Mouse (Mus musculus): ENCODE measurements around the gene Figla. TPM values are rescaled to one million over a fixed set of nuclear protein-coding genes. Genes with fewer than 3 reads are reported as not detected.
"Not testable (repeated sequence)": the region's sequence is repeated elsewhere in the genome, so short reads cannot be mapped to it uniquely, and the experiment has no call there.

Figla gene
- polyA plus RNA-seq, 1 experiment from 2014 or later, result not detected

DNA sequence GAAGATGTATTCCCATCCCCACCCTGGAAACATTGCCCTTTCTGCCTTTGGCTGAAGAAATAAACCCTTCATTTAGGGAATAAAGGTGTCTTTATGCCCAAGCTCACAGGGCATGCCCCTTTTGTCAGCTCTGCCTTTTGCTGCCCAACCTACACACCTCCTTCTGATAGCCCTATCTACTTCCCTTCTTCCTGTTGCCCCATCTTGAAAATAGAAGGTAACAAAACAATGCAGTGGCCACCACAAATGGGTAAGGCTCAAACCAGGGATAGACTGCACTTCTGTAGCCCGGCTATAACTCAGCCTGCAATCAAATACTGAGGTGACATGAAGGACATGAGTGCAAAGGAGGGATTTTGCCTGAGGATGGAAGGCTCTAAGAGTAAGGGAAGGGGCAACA, 40.2 kb upstream of the Figla start:
- H3K27me3 ChIP-seq (ENCODE audit: control insufficient read depth, insufficient read depth, low read length), result no peaks in the 10 kb centered on the region
- H3K4me1 ChIP-seq (replicated peaks; ENCODE audit: control insufficient read depth, insufficient read depth), result no peaks in the 10 kb centered on the region
- no peak overlapping the region for H3K4me2 ChIP-seq (replicated peaks; ENCODE audit: low read depth)
- H3K9ac ChIP-seq (ENCODE audit: low read length), result no peak overlapping the region
- H3K27ac ChIP-seq (replicated peaks), result no peak overlapping the region
- TF ChIP-seq CTCF (IDR thresholded peaks at IDR 0.05; ENCODE audit: low read depth) (no peak), EP300 (optimal IDR thresholded peaks at IDR 0.05) (no peak)
- H3K36me3 ChIP-seq (ENCODE audit: control insufficient read depth, insufficient read depth, low read length), result no peaks in the 10 kb centered on the region
- no peak overlapping the region for H3K4me3 ChIP-seq (ENCODE audit: low read depth, low read length)
- DNase-seq (ENCODE audit: low spot score), result no peak
- ATAC-seq (ENCODE audit: low FRiP score, low TSS enrichment), result no peak
- H3K9me3 ChIP-seq (ENCODE audit: control insufficient read depth, low read length), result no peaks in the 10 kb centered on the region
- 81% methylated on average over 1 of the region's 1 CpGs for WGBS

DNA sequence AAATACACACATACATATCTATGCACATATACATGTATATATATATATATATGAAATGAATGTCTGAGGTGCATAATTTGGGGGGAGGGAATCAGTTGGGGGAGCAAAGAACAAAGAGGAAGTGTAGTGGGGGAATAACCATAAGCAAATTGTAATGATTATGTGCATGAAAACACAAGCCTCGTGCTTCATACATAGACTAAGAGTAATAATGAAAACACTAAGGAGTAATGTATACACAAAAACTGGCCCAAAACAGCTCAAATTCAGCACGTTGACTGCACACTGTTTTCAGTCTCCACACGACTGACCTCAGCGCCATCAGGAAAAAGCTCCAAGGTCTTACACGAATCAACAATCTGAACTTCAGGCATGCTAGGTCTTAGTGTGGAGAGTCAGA, 39.7 kb upstream of the Figla start:
- no peak overlapping the region for H3K27ac ChIP-seq (replicated peaks)
- H3K9ac ChIP-seq (ENCODE audit: low read length), result no peak overlapping the region
- no peaks in the 10 kb centered on the region for H3K27me3 ChIP-seq (ENCODE audit: control insufficient read depth, insufficient read depth, low read length)
- H3K4me3 ChIP-seq (ENCODE audit: low read depth, low read length), result no peak overlapping the region
- 79% methylated on average over 5 of the region's 5 CpGs for WGBS
- H3K9me3 ChIP-seq (ENCODE audit: control insufficient read depth, low read length), result no peaks in the 10 kb centered on the region
- no peak for ATAC-seq (ENCODE audit: low FRiP score, low TSS enrichment)
- no peak for TF ChIP-seq CTCF (IDR thresholded peaks at IDR 0.05; ENCODE audit: low read depth)
- no peaks in the 10 kb centered on the region for H3K36me3 ChIP-seq (ENCODE audit: control insufficient read depth, insufficient read depth, low read length)
- DNase-seq (ENCODE audit: low spot score), result no peak
- H3K4me1 ChIP-seq (replicated peaks; ENCODE audit: control insufficient read depth, insufficient read depth), result no peaks in the 10 kb centered on the region
- H3K4me2 ChIP-seq (replicated peaks; ENCODE audit: low read depth), result no peak overlapping the region

DNA sequence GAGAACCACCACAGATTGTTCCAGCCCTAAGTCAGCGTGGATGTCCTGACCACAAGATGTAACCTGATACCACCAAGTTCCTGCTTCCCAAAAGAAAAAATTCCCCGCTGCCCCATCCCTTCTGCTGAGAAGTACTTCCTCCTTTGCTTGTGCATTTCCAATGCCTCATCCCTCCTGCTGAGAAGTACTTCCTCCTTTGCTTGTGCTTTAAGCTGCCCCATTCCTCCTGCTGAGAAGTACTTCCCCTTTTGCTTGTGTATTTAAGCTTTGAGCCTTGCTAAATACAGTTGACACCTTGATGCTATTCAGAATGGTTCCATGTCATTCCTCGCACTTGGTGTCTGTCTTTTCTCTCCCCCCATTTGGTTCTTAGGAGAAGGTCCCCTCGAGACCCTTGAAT, 37.2 kb upstream of the Figla start:
- ATAC-seq (ENCODE audit: low FRiP score, low TSS enrichment); DNase-seq (ENCODE audit: low spot score); H3K9ac ChIP-seq (ENCODE audit: low read length); H3K36me3 ChIP-seq (ENCODE audit: control insufficient read depth, insufficient read depth, low read length); H3K4me3 ChIP-seq (ENCODE audit: low read depth, low read length); H3K27ac ChIP-seq (replicated peaks); H3K27me3 ChIP-seq (ENCODE audit: control insufficient read depth, insufficient read depth, low read length); H3K9me3 ChIP-seq (ENCODE audit: control insufficient read depth, low read length); H3K4me1 ChIP-seq (replicated peaks; ENCODE audit: control insufficient read depth, insufficient read depth); H3K4me2 ChIP-seq (replicated peaks; ENCODE audit: low read depth): not testable (repeated sequence)
- WGBS, result 74% methylated on average over 4 of the region's 4 CpGs

DNA sequence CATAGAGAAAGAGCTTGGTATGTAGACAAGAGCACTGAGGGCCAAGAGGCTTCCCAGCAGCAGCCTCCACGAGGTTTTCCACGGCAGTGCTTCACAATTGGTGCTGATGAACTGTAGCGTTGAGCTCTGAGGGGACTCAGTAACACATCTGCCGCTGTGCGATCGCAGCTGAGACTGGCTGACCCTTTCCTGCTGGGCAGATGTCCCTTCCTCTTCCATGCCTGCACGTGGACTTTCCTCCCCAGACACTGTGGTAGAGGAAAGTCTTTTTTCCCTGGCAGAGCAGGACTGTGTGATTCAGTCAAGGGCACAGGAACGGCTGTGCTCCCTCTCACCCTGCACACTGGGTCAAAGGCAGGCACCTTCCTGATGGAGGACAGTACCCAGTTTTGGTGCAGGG, 31.6 kb upstream of the Figla start:
- 78% methylated on average over 8 of the region's 8 CpGs for WGBS
- ATAC-seq (ENCODE audit: low FRiP score, low TSS enrichment), result no peak
- Histone ChIP-seq H3K4me1 (replicated peaks; ENCODE audit: control insufficient read depth, insufficient read depth) (no peaks in the 10 kb centered on the region), H3K9ac (ENCODE audit: low read length) (no peak overlapping the region), H3K27me3 (ENCODE audit: control insufficient read depth, insufficient read depth, low read length) (no peaks in the 10 kb centered on the region), H3K27ac (replicated peaks) (no peak overlapping the region), H3K36me3 (ENCODE audit: control insufficient read depth, insufficient read depth, low read length) (no peaks in the 10 kb centered on the region), H3K9me3 (ENCODE audit: control insufficient read depth, low read length) (no peaks in the 10 kb centered on the region), H3K4me2 (replicated peaks; ENCODE audit: low read depth) (no peak overlapping the region), H3K4me3 (ENCODE audit: low read depth, low read length) (no peak overlapping the region)
- TF ChIP-seq EP300 (optimal IDR thresholded peaks at IDR 0.05) (no peak), CTCF (IDR thresholded peaks at IDR 0.05; ENCODE audit: low read depth) (no peak)
- DNase-seq (ENCODE audit: low spot score), result no peak

DNA sequence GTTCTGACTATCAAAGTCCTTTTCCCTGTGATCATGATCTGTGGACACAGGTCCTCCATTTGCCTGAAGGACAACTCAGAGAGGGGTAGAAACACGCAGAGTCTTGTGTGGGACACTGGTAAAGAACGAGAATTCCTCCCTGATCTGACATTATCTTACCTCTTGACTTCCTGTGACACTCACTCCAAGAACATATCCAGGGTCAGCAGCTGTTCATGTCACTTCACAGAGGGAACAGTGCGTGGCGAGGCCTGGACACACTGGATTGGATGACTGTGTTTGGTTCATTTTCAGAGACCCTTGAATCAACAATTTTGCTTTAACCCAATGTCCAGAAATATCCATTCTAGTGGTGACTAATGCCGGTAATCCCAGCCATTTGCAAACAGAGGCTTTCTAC, 26.4 kb upstream of the Figla start:
- not testable (repeated sequence) for H3K9me3 ChIP-seq (ENCODE audit: control insufficient read depth, low read length); H3K27me3 ChIP-seq (ENCODE audit: control insufficient read depth, insufficient read depth, low read length); H3K36me3 ChIP-seq (ENCODE audit: control insufficient read depth, insufficient read depth, low read length); ATAC-seq (ENCODE audit: low FRiP score, low TSS enrichment); DNase-seq (ENCODE audit: low spot score); H3K27ac ChIP-seq (replicated peaks); H3K4me1 ChIP-seq (replicated peaks; ENCODE audit: control insufficient read depth, insufficient read depth); H3K4me2 ChIP-seq (replicated peaks; ENCODE audit: low read depth); H3K9ac ChIP-seq (ENCODE audit: low read length); H3K4me3 ChIP-seq (ENCODE audit: low read depth, low read length)
- WGBS, result 76% methylated on average over 4 of the region's 5 CpGs

DNA sequence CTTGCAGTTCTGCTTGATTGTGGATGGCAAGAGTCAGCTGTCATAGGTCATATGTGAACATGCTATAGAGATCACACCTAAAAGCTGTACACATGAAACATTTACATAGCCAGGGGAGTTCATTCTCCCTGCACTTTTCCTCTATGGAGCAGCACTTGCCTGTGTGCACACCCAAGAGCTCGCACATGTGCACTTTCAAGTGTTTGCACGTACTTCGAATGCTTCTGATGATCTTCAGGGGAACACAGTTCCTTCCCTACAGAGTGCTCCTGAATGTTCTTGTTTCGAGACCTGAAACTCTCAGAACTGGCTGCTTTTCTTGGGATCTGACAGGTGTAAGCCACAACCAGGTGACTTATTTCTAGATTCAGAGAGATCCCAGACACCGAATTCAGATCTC, 25.2 kb upstream of the Figla start:
- not testable (repeated sequence) for H3K27me3 ChIP-seq (ENCODE audit: control insufficient read depth, insufficient read depth, low read length); ATAC-seq (ENCODE audit: low FRiP score, low TSS enrichment); DNase-seq (ENCODE audit: low spot score); H3K9me3 ChIP-seq (ENCODE audit: control insufficient read depth, low read length); H3K27ac ChIP-seq (replicated peaks); H3K9ac ChIP-seq (ENCODE audit: low read length); H3K4me2 ChIP-seq (replicated peaks; ENCODE audit: low read depth); H3K4me1 ChIP-seq (replicated peaks; ENCODE audit: control insufficient read depth, insufficient read depth); H3K36me3 ChIP-seq (ENCODE audit: control insufficient read depth, insufficient read depth, low read length); H3K4me3 ChIP-seq (ENCODE audit: low read depth, low read length)
- 67% methylated on average over 5 of the region's 5 CpGs for WGBS

Data from stomach, postnatal 0 days (tissue).